Mouse (Mus musculus) heart, embryonic 11.5 days (tissue): ENCODE data around the gene 9430097D07Rik. TPM values are rescaled to one million over a fixed set of nuclear protein-coding genes. Genes with fewer than 3 reads are reported as not detected.

Experiments used
- ATAC-seq: fragments of 200-750 bp; cut with Nextera tagmentation; replicated peaks from 2 replicates; pipeline ENCODE4 v1.8.0; 2017; ENCODE audit warnings: moderate library complexity; ENCODE audit not compliant: insufficient number of reproducible peaks, low FRiP score, low TSS enrichment
- H3K27ac ChIP-seq: fragments of 300-500 bp; sonication (generic); 2 replicates; pipeline ENCODE4 v1.5.1; 2014; ENCODE audit warnings: mild to moderate bottlenecking, low read depth, low read length
- H3K27me3 ChIP-seq: fragments of 300-500 bp; sonication (generic); 2 replicates; pipeline ENCODE4 v1.6.1; 2014; ENCODE audit warnings: mild to moderate bottlenecking, low read length, mixed read lengths; ENCODE audit not compliant: control insufficient read depth, insufficient read depth
- H3K36me3 ChIP-seq: fragments of 300-500 bp; sonication (generic); 2 replicates; pipeline ENCODE4 v1.6.1; 2014; ENCODE audit warnings: mild to moderate bottlenecking, low read length, moderate library complexity, mixed read lengths; ENCODE audit not compliant: control insufficient read depth, insufficient read depth
- H3K4me1 ChIP-seq: fragments of 300-500 bp; sonication (generic); 2 replicates; pipeline ENCODE4 v1.6.1; 2014; ENCODE audit warnings: low read length; ENCODE audit not compliant: control insufficient read depth, insufficient read depth
- H3K4me2 ChIP-seq: fragments of 300-500 bp; sonication (generic); 2 replicates; pipeline ENCODE4 v1.6.1; 2014; ENCODE audit warnings: mild to moderate bottlenecking, moderate library complexity
- H3K4me3 ChIP-seq: fragments of 300-500 bp; sonication (generic); 2 replicates; pipeline ENCODE4 v1.5.1; 2014; ENCODE audit warnings: low read depth, low read length
- H3K9ac ChIP-seq: fragments of 300-500 bp; sonication (generic); 2 replicates; pipeline ENCODE4 v1.6.1; 2014; ENCODE audit warnings: mild to moderate bottlenecking, low read depth, low read length, moderate library complexity
- H3K9me3 ChIP-seq: fragments of 300-500 bp; sonication (generic); replicated peaks from 2 replicates; pipeline ENCODE4 v1.6.1; 2016; ENCODE audit warnings: low read length; ENCODE audit not compliant: control insufficient read depth
- WGBS: fragments of 180-500 bp; shearing (Covaris S2); extraction: QIAGEN DNeasy Blood & Tissue Kit; methylation state at CpG from one replicate; pipeline ENCODE4 v1.1.7; 2014; ENCODE audit not compliant: insufficient replicate concordance; 5-methylcytosine and 5-hydroxymethylcytosine counted together
- polyA plus RNA-seq: library from polyadenylated mRNA; unstranded; fragments of >200 nt; fragmentation: Nextera tagmentation; extraction: Ambion mirVana; gene quantifications from 2 replicates; pipeline ENCODE4 v1.2.1, GENCODE M21; 2014

9430097D07Rik gene
- polyA plus RNA-seq, 1 experiment from 2014 or later: 0.17 TPM

DNA sequence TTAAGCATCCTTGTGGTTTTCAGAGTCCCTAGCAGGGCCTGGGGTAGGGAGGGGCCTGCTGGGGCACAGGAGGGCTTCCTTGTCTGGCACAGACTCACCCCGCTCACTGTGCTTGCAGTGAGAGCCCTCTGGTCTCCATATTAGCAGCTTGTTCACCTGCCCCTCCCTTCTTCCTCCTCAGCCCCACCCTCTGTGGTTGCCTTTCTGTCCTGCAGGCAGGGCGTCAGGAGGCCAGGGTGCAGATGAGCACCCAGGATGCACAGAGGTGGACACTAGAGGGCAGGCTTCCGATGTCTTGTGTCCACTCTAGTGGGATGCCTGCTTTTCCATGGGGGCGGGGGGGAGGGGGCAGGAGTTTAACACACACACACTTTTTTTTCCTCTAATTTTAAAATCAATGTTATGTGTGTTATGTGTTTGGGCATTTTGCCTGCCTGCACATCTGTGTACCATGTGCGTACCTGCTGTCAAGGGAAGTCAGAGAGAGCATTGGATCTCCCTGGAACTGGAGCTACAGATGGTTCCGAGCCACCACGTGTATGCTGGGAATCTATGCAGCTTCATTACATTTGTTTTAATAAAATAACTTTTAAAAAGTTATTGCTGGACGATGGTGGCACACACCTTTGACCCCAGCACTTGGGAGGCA lies 26.1 kb upstream of the 9430097D07Rik start:
- Histone ChIP-seq H3K27ac (no peak overlapping the region), H3K9me3 (no peaks in the 10 kb centered on the region), H3K4me2 (no peak overlapping the region), H3K27me3 (no peaks in the 10 kb centered on the region), H3K9ac (no peak overlapping the region), H3K36me3 (peaks cover 7% of the 10 kb centered on the region; the same call in 1 of the 2 replicates), H3K4me3 (no peak overlapping the region), H3K4me1 (peaks cover 8% of the 10 kb centered on the region; the same call in 1 of the 2 replicates)
- no peak for ATAC-seq
- WGBS: 42% methylated on average over 8 of the region's 8 CpGs

DNA sequence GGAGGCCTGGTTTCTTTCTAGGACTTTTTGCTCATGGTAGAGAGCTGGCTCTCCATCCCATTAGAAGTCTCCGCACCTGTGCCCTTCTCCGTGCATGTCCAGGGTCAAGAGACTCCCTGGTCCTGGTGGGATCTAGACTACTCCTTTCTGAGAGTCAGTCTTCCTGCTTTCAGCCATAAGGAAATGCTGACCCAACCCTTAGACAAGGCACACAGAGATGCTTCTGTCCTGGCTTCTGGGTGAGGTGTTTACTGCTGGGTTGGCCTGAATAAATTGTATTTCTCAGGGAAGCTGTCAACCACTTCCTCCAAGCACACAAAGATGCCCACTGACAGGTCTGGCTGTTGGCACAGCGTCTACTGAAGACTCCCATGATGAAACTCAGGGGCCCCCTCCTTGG lies 23.9 kb upstream of the 9430097D07Rik start, which contains the start of gene St6galnac6:
Gene St6galnac6, plus strand, starts transcription at position 301 of the 400 bp plus-strand sequence.
- Histone ChIP-seq H3K4me1 (peaks cover 8% of the 10 kb centered on the region; the same call in 1 of the 2 replicates), H3K27me3 (no peaks in the 10 kb centered on the region), H3K27ac (no peak within 1 kb of the TSS), H3K9ac (no peak within 1 kb of the TSS), H3K4me2 (no peak within 1 kb of the TSS), H3K36me3 (peaks cover 15% of the 10 kb centered on the region), H3K9me3 (no peaks in the 10 kb centered on the region), H3K4me3 (no peak within 1 kb of the TSS)
- no peak for ATAC-seq
- 82% methylated on average over 3 of the region's 3 CpGs for WGBS

DNA sequence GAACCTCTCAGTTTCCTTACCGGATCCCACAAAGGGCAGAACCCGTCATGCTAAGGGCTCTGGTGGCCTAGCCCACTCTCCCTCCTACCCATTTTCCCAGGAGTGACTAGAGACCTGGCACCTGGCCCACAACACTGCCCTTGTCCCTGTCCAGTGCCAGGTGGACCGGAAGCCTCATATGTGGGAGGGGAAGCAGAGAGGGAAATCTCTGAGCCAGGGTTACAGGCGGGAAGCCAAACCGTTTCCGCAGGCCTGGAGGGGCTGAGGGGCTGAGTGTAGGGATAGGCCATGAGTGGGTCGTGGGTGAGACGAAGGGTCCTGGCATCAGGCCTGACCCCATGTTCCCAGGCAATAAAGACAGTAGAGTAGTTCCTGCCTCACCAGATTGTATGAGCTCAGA lies 23.0 kb upstream of the 9430097D07Rik start:
- peaks cover 20% of the 10 kb centered on the region for H3K36me3 ChIP-seq
- no peaks in the 10 kb centered on the region for H3K9me3 ChIP-seq
- no peak overlapping the region for H3K9ac ChIP-seq
- H3K27me3 ChIP-seq: no peaks in the 10 kb centered on the region
- H3K4me2 ChIP-seq: no peak overlapping the region
- no peak for ATAC-seq
- no peak overlapping the region for H3K27ac ChIP-seq
- 84% methylated on average over 8 of the region's 8 CpGs for WGBS
- no peak overlapping the region for H3K4me3 ChIP-seq
- peaks cover 8% of the 10 kb centered on the region; the same call in 1 of the 2 replicates for H3K4me1 ChIP-seq

DNA sequence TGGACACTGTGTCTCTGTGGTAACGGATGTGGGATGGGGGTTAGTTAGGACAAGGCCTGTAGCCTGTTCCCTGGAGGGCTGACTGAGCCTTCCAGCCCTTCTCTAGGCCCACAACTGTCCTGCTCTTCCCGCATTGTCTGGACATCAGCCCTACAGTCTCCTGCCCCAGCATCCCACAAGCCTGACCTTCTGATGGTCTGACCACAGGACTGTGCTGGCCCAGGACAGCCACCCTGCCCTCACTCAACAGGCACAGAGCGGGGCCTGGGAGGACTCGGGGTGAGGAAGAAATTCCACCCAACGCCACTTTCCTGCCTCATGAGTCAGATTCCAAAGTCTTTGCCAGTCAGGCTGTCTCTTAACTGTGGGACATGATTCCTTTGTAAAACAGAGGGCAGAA lies 22.2 kb upstream of the 9430097D07Rik start:
- 80% methylated on average over 5 of the region's 5 CpGs for WGBS
- Histone ChIP-seq H3K4me2 (no peak overlapping the region), H3K27me3 (no peaks in the 10 kb centered on the region), H3K9me3 (no peaks in the 10 kb centered on the region), H3K4me3 (no peak overlapping the region), H3K27ac (no peak overlapping the region), H3K4me1 (0 out of 2 replicates have a peak, but pooled peaks cover 8% of the 10 kb centered on the region), H3K36me3 (peaks cover 21% of the 10 kb centered on the region), H3K9ac (no peak overlapping the region)
- no peak for ATAC-seq

DNA sequence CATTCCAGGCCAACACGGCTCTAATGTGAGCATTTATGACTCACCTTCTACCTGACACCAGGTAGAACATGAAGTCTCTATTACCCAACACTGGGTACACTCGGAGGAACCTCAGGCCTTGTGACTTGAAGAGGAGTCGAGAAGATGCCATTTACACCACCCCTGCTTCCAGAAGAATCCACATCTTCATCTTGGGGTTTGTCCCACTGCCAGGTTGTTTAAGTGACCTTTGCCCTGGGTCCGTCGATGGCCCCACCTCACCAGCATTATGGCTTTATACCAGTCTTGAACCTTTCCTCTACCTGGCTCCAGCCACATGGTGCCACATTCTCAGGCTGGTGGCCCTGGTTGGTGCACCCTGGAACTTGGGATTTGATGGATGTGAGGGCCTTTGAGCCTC lies 21.8 kb upstream of the 9430097D07Rik start:
- Histone ChIP-seq H3K36me3 (peaks cover 21% of the 10 kb centered on the region), H3K9me3 (no peaks in the 10 kb centered on the region), H3K4me3 (no peak overlapping the region), H3K27ac (no peak overlapping the region), H3K27me3 (no peaks in the 10 kb centered on the region), H3K9ac (no peak overlapping the region), H3K4me1 (0 out of 2 replicates have a peak, but pooled peaks cover 7% of the 10 kb centered on the region), H3K4me2 (no peak overlapping the region)
- ATAC-seq: no peak
- WGBS: 84% methylated on average over 5 of the region's 5 CpGs

DNA sequence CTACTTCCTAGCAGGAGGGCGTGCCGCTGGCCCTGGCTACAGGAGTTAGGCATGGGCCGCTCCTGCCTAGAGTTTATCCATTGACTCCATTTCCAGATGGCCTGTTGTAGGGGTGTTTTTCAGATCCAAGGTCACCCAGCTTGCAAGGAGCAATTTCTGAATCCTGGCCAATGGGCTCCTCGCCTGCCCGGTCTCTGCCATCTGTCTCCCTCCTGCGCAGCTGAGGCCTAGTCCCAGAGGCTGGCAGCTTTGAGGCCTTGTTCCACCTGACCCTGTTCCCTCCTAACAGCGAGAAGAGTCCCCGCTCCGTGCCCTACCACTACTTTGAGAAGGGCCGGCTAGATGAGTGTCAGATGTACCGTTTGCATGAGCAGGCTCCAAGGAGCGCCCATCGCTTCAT lies 21.2 kb upstream of the 9430097D07Rik start:
- WGBS: 91% methylated on average over 13 of the region's 13 CpGs
- Histone ChIP-seq H3K4me1 (0 out of 2 replicates have a peak, but pooled peaks cover 3% of the 10 kb centered on the region), H3K9ac (no peak overlapping the region), H3K27ac (no peak overlapping the region), H3K9me3 (no peaks in the 10 kb centered on the region), H3K4me3 (no peak overlapping the region), H3K27me3 (no peaks in the 10 kb centered on the region), H3K36me3 (peaks cover 21% of the 10 kb centered on the region), H3K4me2 (no peak overlapping the region)
- no peak for ATAC-seq

DNA sequence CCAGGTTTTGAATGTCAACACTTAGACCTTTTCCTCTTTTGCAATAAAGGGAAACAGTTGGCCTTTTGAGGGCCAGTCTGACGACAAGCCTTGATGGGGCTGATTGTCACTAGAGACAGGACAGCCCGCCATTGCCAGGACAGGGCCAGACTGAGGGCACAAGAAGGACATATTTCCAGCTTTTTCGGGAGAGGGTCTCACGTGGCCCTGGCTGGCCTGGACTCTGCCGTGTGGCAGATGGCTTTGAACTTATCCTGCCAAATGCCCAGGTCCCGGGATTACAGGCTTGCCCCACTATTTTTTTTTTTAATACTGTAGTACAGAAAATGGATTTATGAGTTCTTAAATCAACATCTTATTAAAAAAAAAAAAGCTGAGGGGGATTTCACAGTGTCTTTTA lies 15.8 kb upstream of the 9430097D07Rik start:
- H3K4me2 ChIP-seq: no peak overlapping the region
- peaks cover 21% of the 10 kb centered on the region; the same call in 1 of the 2 replicates for H3K36me3 ChIP-seq
- no peak overlapping the region for H3K27ac ChIP-seq
- 65% methylated on average over 6 of the region's 6 CpGs for WGBS
- no peak overlapping the region for H3K4me3 ChIP-seq
- H3K4me1 ChIP-seq: peaks cover 19% of the 10 kb centered on the region
- H3K9ac ChIP-seq: no peak overlapping the region
- H3K9me3 ChIP-seq: no peaks in the 10 kb centered on the region
- no peak for ATAC-seq
- no peaks in the 10 kb centered on the region for H3K27me3 ChIP-seq

DNA sequence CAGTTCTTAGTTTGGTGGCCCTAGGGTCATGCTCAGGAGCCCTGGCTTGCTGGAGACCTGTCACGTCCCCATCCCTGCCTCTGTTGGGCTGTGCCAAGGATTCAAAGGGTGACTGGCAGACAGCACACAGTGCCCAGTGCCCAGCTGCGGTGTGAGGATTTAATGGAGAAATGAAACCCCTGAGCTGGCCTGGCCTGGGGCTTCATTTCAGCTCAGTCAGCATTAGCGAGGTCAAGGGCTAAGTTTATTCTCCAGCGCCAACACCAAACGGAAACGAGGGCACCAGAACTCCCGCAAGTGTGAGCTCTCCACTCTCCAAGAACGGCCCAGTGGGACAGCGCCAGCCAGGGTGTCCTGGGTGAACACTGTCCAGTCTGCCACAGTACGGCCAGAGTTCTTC lies 14.7 kb upstream of the 9430097D07Rik start:
- no peaks in the 10 kb centered on the region for H3K9me3 ChIP-seq
- H3K9ac ChIP-seq: no peak overlapping the region
- peaks cover 21% of the 10 kb centered on the region for H3K4me1 ChIP-seq
- H3K27ac ChIP-seq: no peak overlapping the region
- no peak for ATAC-seq
- H3K27me3 ChIP-seq: no peaks in the 10 kb centered on the region
- H3K4me3 ChIP-seq: no peak overlapping the region
- no peak overlapping the region for H3K4me2 ChIP-seq
- WGBS: 82% methylated on average over 10 of the region's 10 CpGs
- peaks cover 15% of the 10 kb centered on the region; the same call in 1 of the 2 replicates for H3K36me3 ChIP-seq
